Comparison of ENCODE assay signal across 25 mouse cellular contexts in genomic region chr17:4360413-4361320, GRCm38 (mm10).
A peak's percentile ranks its signal among the peaks of the same experiment; 100 is the strongest.
DNase-seq lines count a peak whose midpoint lies in the region; ATAC-seq lines count a peak whose summit lies in the region.
"Had no signal": no experiment of that assay in that cellular context is flagged by ENCODE, and none has a peak within 500 bp of the region (broad histone marks: within the 10 kb centered on the region; RNA-seq: fewer than 3 reads in every experiment).

No protein-coding gene starts in this region.

- no peak overlapping the region for H3K9ac ChIP-seq in limb, embryonic 15.5 days
- H3K9ac ChIP-seq in embryonic facial prominence, embryonic 15.5 days = no peak overlapping the region
- H3K9ac ChIP-seq: hindbrain, embryonic 15.5 days; kidney, embryonic 15.5 days; liver, embryonic 15.5 days; lung, embryonic 15.5 days had no signal

- no peak for DNase-seq in limb, embryonic 10.5 days (ENCODE audit: low spot score)
- no peak for DNase-seq in layer of hippocampus, adult 18-20 months (ENCODE audit: low spot score in 2 of 2)
- no peak for DNase-seq in cerebellum, adult 11 months
- DNase-seq: adrenal gland, adult 2 months; adrenal gland, postnatal 36 days; B cell, adult 2 months; cerebellum, adult 9-10 months; gastrocnemius, postnatal 10 days; heart, postnatal 14 days; kidney, adult 11 months; kidney, postnatal 25 days; layer of hippocampus, postnatal 36 days; left cerebral cortex, postnatal 4 days; midbrain, embryonic 14.5 days had no signal

- H3K36me3 ChIP-seq in limb, embryonic 15.5 days = no peaks in the 10 kb centered on the region
- no peaks in the 10 kb centered on the region for H3K36me3 ChIP-seq in limb, embryonic 10.5 days
- H3K36me3 ChIP-seq in embryonic facial prominence, embryonic 15.5 days = no peaks in the 10 kb centered on the region
- H3K36me3 ChIP-seq: hindbrain, embryonic 10.5 days; hindbrain, embryonic 15.5 days; kidney, embryonic 15.5 days; liver, embryonic 15.5 days; lung, embryonic 15.5 days had no signal

- no peak overlapping the region for H3K4me2 ChIP-seq in limb, embryonic 15.5 days
- H3K4me2 ChIP-seq in embryonic facial prominence, embryonic 15.5 days (replicated peaks) = no peak overlapping the region
- H3K4me2 ChIP-seq: hindbrain, embryonic 15.5 days; kidney, embryonic 15.5 days; liver, embryonic 15.5 days; lung, embryonic 15.5 days had no signal

- H3K27me3 ChIP-seq in limb, embryonic 15.5 days = no peaks in the 10 kb centered on the region
- no peaks in the 10 kb centered on the region for H3K27me3 ChIP-seq in limb, embryonic 10.5 days (ENCODE audit: low read depth, poor library complexity, severe bottlenecking)
- no peaks in the 10 kb centered on the region for H3K27me3 ChIP-seq in embryonic facial prominence, embryonic 15.5 days
- H3K27me3 ChIP-seq: hindbrain, embryonic 15.5 days; kidney, embryonic 15.5 days; liver, embryonic 15.5 days; lung, embryonic 15.5 days; megakaryocyte, embryonic 14.5 days had no signal

- no peak for ATAC-seq in limb, embryonic 15.5 days (ENCODE audit: insufficient number of reproducible peaks, low FRiP score, low TSS enrichment, low read depth)
- ATAC-seq in common myeloid progenitor, adult 5-6 weeks (replicated peaks; ENCODE audit: low read depth, poor library complexity, severe bottlenecking) = 0 out of 2 replicates have a peak, but pooled peaks have one; percentile 42
- no peak for ATAC-seq in embryonic facial prominence, embryonic 15.5 days (ENCODE audit: insufficient number of reproducible peaks, low FRiP score, low TSS enrichment, low read depth)
- ATAC-seq: activated CD4-positive, CD25-positive, alpha-beta regulatory T cell, adult 4 months; inflammation-experienced regulatory T-cells, adult 6 months had no signal

- 31% methylated on average over 4 of the region's 4 CpGs for WGBS in limb, embryonic 15.5 days
- 74% methylated on average over 4 of the region's 4 CpGs for WGBS in limb, embryonic 10.5 days
- WGBS in embryonic facial prominence, embryonic 15.5 days = 27% methylated on average over 4 of the region's 4 CpGs

- no peaks in the 10 kb centered on the region for H3K9me3 ChIP-seq in limb, embryonic 15.5 days
- H3K9me3 ChIP-seq in limb, embryonic 10.5 days (replicated peaks) = no peaks in the 10 kb centered on the region
- no peaks in the 10 kb centered on the region for H3K9me3 ChIP-seq in embryonic facial prominence, embryonic 15.5 days (replicated peaks)
- H3K9me3 ChIP-seq: hindbrain, embryonic 10.5 days; hindbrain, embryonic 15.5 days; kidney, embryonic 15.5 days; liver, embryonic 15.5 days; lung, embryonic 15.5 days; megakaryocyte, embryonic 14.5 days had no signal

- H3K27ac ChIP-seq in limb, embryonic 15.5 days = peak overlapping the region; percentile 9; the same call in 1 of the 2 replicates
- H3K27ac ChIP-seq in limb, embryonic 10.5 days = no peak overlapping the region
- H3K27ac ChIP-seq in embryonic facial prominence, embryonic 15.5 days (replicated peaks) = 0 out of 2 replicates have a peak overlapping the region, but pooled peaks have one; percentile 11
- H3K27ac ChIP-seq: hindbrain, embryonic 10.5 days; hindbrain, embryonic 15.5 days; kidney, embryonic 15.5 days; liver, embryonic 15.5 days; lung, embryonic 15.5 days had no signal

- no peaks in the 10 kb centered on the region for H3K4me1 ChIP-seq in limb, embryonic 15.5 days
- H3K4me1 ChIP-seq in limb, embryonic 10.5 days = no peaks in the 10 kb centered on the region
- no peaks in the 10 kb centered on the region for H3K4me1 ChIP-seq in embryonic facial prominence, embryonic 15.5 days
- H3K4me1 ChIP-seq: hindbrain, embryonic 10.5 days; hindbrain, embryonic 15.5 days; kidney, embryonic 15.5 days; liver, embryonic 15.5 days; lung, embryonic 15.5 days had no signal

- H3K4me3 ChIP-seq in limb, embryonic 15.5 days = no peak overlapping the region
- H3K4me3 ChIP-seq in limb, embryonic 10.5 days = no peak overlapping the region
- no peak overlapping the region for H3K4me3 ChIP-seq in embryonic facial prominence, embryonic 15.5 days (replicated peaks)
- H3K4me3 ChIP-seq: hindbrain, embryonic 10.5 days; hindbrain, embryonic 15.5 days; kidney, embryonic 15.5 days; liver, embryonic 15.5 days; lung, embryonic 15.5 days; megakaryocyte, embryonic 14.5 days had no signal
